Mouse (Mus musculus) right cerebral cortex, postnatal 10 days (tissue): ENCODE results near the gene Olfr639.
"Not testable (repeated sequence)": the region's sequence is repeated elsewhere in the genome, so short reads cannot be mapped to it uniquely, and the experiment has no call there.

Experiments used
- DNase-seq, 2 experiments: peaks; one replicate each; pipeline ENCODE4 v3.0.0; 2021; ENCODE audit warnings: low spot score in 2 of 2

Gene Olfr639

GRCm38 (mm10) chr7:104017203-104017602 is at the start of gene Olfr639:
Gene Olfr639 (minus strand): TSS chr7:104017303.
- DNase-seq, result no peak

- no peak for DNase-seq
Observed at GRCm38 (mm10) chr7:104061345-104061744, 44.2 kb upstream of the Olfr639 start, which contains the start of gene 4930516K23Rik. Gene 4930516K23Rik (minus strand): TSS chr7:104061445.

GRCm38 (mm10) chr7:104059215-104059614 is 42.1 kb upstream of the Olfr639 start:
- no peak for DNase-seq

GRCm38 (mm10) chr7:104052566-104052965 is 35.5 kb upstream of the Olfr639 start, which contains the start of gene Olfr642:
Gene Olfr642 (minus strand): TSS chr7:104052666.
- DNase-seq, result no peak

GRCm38 (mm10) chr7:104050745-104051144 is 33.6 kb upstream of the Olfr639 start:
- no peak for DNase-seq

- DNase-seq, result no peak
Observed at GRCm38 (mm10) chr7:104035145-104035544, 18.0 kb upstream of the Olfr639 start, which contains the start of gene Olfr641. Gene Olfr641 (plus strand): TSS chr7:104035445.

- DNase-seq, result no peak
Observed at GRCm38 (mm10) chr7:104026978-104027377, 9.9 kb upstream of the Olfr639 start.

GRCm38 (mm10) chr7:104025473-104025872 is 8.4 kb upstream of the Olfr639 start, which contains the start of gene Olfr640:
Gene Olfr640 (minus strand): TSS chr7:104025573.
- no peak for DNase-seq

GRCm38 (mm10) chr7:104021651-104022050 is 4.5 kb upstream of the Olfr639 start:
- no peak for DNase-seq

- no peak for DNase-seq
Observed at GRCm38 (mm10) chr7:104018953-104019352, 1.9 kb upstream of the Olfr639 start.

GRCm38 (mm10) chr7:103999124-103999523 is 18.0 kb downstream of the Olfr639 start:
- DNase-seq, result no peak

- DNase-seq, result no peak
Observed at GRCm38 (mm10) chr7:103998446-103998845, 18.7 kb downstream of the Olfr639 start, which contains the start of gene Olfr638. Gene Olfr638 (plus strand): TSS chr7:103998746.

- no peak for DNase-seq
Observed at GRCm38 (mm10) chr7:103971782-103972181, 45.3 kb downstream of the Olfr639 start.

- DNase-seq, result no peak
Observed at GRCm38 (mm10) chr7:103970852-103971251, 46.3 kb downstream of the Olfr639 start, which contains the start of gene Olfr635. Gene Olfr635 (plus strand): TSS chr7:103971152.

GRCm38 (mm10) chr7:103966873-103967272 is 50.2 kb downstream of the Olfr639 start:
- DNase-seq, result not testable (repeated sequence)
